Mouse (Mus musculus) brain, embryonic 14.5 days (tissue): Measurements from ENCODE around the gene Nudt6.

Experiments
- CTCF ChIP-seq: fragments of 200-500 bp; IDR thresholded peaks from 2 replicates; pipeline ENCODE4 v1.5.1; 2012; ENCODE audit warnings: inconsistent platforms, mild to moderate bottlenecking, moderate library complexity, borderline replicate concordance; ENCODE audit not compliant: insufficient read depth, insufficient read length; ENCODE audit errors: extremely low read depth
- POLR2A ChIP-seq: fragments of 200-500 bp; IDR thresholded peaks from 2 replicates; pipeline ENCODE4 v1.6.1; 2012; ENCODE audit warnings: mild to moderate bottlenecking, inconsistent platforms, borderline replicate concordance; ENCODE audit not compliant: poor library complexity, insufficient read depth, insufficient read length, severe bottlenecking; ENCODE audit errors: extremely low read depth

GRCm38 (mm10) chr3:37366381-37367053 is 53.5 kb downstream of the Nudt6 start:
- TF ChIP-seq POLR2A: no peak
- TF ChIP-seq CTCF: no peak
